Mouse (Mus musculus) layer of hippocampus, adult 9-11 months (tissue): Measurements from ENCODE around the gene Tprg.
A peak's percentile ranks its signal among the peaks of the same experiment; 100 is the strongest.

Experiments used
- DNase-seq: peaks from one replicate; pipeline ENCODE4 v3.0.0; 2022

Tprg gene

GRCm38 (mm10) chr16:25286517-25286916, at the start of gene Tprg:
Tprg (plus strand) TSS chr16:25286817.
- DNase-seq = no peak

GRCm38 (mm10) chr16:25238274-25239050, 48.2 kb upstream of the Tprg start:
- DNase-seq = no peak

- no peak for DNase-seq
Measured at GRCm38 (mm10) chr16:25248889-25249288, 37.7 kb upstream of the Tprg start.

- DNase-seq = no peak
Measured at GRCm38 (mm10) chr16:25250129-25250749, 36.4 kb upstream of the Tprg start.

GRCm38 (mm10) chr16:25251080-25251479, 35.5 kb upstream of the Tprg start:
- no peak for DNase-seq

DNA sequence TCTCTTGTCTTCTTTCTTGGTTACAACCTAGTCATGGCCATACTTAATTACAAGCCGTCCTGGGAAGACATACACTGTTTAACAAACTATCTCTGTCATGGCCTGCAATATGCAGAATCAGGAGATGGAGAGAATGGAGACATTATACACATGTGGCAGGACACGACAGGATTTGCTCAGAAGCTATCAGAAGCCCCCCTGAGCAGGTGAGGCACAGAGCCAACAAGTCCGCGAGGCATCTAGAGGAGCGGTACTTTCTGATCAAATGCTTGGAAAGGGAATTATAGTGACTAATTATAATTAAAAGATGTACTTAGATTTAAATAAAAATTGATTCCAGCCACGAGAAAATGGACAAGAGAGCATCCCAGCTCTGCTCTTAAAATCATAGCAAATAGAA, 32.0 kb upstream of the Tprg start:
- no peak for DNase-seq

GRCm38 (mm10) chr16:25255186-25255585, 31.4 kb upstream of the Tprg start:
- peak; percentile 60 for DNase-seq

GRCm38 (mm10) chr16:25255603-25256260, 30.9 kb upstream of the Tprg start:
- peak; percentile 90 for DNase-seq

DNA sequence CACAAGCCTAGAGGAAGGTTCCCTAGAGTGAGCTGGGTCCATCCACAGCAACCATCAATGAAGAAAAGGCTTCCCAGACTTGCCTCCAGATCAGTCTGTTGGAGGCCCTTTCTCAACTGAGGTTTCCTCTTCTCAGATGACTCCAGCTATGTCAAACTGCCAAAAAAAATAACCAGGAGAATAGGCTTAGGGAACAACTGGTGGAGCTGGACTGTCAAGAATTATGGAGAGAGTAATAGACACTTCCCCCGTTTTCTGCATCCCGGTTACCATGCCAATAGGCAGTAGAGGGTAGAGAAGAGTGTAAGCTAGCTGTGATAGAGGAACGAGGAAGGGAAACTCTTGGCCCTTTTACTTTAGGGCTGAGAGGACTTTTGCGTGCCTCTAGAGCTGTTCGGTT, 24.3 kb upstream of the Tprg start:
- DNase-seq = no peak

DNA sequence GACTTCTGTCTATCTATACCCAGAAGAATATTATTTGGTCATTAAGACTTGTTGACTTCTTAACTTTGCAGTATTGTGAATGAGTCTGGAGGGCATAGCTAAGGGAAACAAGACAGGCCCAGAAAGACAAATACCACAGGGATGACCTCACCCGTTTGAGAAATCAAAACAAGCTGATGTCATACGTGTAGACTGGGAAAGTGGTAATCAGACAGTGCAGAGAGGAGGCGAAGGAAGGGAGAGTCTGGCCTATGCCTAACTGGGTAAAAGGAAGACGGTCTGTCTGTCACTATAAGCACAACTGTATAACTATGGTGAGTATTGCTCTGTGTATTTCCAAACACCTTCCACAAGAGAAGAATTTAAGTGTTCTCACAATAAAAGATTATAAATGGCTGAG, 23.7 kb upstream of the Tprg start:
- no peak for DNase-seq

GRCm38 (mm10) chr16:25263520-25264149, 23.0 kb upstream of the Tprg start:
- peak; percentile 64 for DNase-seq

GRCm38 (mm10) chr16:25265177-25265576, 21.4 kb upstream of the Tprg start:
- DNase-seq = no peak

- no peak for DNase-seq
Measured at GRCm38 (mm10) chr16:25268276-25268675, 18.3 kb upstream of the Tprg start.

GRCm38 (mm10) chr16:25282563-25282962, 4.1 kb upstream of the Tprg start:
- DNase-seq = no peak

- no peak for DNase-seq
Measured at GRCm38 (mm10) chr16:25293753-25294152, 7.1 kb downstream of the Tprg start.

DNA sequence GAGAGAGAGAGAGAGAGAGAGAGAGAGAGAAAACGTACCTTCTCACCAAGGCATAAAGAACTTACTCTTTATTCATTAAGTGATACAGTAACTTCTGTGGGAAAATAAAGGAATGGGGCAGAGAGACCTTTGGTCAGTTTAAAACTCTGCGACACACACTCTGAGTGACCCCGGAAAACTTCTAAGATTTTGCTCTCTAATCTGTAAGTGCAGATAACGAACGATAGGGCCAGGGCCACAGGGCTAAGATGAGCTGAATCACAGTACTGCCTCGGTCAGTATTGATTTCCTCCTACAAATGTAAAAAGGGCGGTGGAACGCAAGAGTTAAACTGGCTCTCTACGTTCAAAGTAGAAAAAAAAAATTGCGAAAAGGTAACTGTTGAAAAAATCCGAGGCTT, 8.9 kb downstream of the Tprg start:
- no peak for DNase-seq

DNA sequence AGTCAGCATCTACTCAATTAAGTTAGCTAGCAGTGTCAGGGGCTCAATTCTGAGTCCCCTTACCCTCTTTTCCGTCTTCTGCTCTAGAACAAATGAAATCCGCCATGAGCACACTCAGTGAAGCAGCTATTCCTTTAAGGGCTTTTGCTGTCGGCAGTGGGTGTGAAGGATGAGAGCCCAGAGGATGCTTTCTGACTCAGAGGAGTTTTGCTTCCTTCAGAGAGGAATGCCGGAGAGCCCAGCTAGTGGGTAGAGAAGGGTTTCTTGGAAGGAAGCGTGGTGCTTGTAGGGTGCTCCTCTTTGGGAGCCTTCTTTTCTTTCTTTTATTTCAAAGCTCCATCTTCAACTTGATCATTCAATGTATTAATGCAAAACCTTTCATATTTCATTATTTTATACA, 10.1 kb downstream of the Tprg start:
- DNase-seq = no peak

- DNase-seq = no peak
Measured at GRCm38 (mm10) chr16:25298204-25298603, 11.6 kb downstream of the Tprg start.

- no peak for DNase-seq
Measured at GRCm38 (mm10) chr16:25302616-25303015, 16.0 kb downstream of the Tprg start.

GRCm38 (mm10) chr16:25314006-25314405, 27.4 kb downstream of the Tprg start:
- DNase-seq = peak; percentile 85

DNA sequence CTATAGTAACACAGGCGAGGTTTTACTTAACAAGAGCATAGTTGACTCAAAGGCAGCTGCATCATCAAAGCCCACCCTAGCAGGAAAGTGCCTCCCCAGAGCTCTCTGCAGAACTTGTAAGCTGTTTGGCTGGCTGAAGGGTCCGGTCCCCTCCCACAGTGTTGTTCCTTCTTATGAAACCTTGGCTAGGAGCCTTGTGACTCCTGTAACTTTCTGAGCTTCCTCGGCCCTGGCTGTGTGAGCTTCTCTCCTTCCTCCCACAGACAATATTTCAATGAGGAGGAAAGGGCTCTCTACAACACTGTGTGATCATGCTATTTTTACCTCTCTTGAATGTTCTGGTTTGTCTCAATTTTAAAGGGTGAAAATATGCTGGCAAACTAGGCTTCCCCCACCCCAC, 28.5 kb downstream of the Tprg start:
- DNase-seq = peak; percentile 15

- DNase-seq = no peak
Measured at GRCm38 (mm10) chr16:25325631-25326238, 39.1 kb downstream of the Tprg start.
